In the genomic region with DNA sequence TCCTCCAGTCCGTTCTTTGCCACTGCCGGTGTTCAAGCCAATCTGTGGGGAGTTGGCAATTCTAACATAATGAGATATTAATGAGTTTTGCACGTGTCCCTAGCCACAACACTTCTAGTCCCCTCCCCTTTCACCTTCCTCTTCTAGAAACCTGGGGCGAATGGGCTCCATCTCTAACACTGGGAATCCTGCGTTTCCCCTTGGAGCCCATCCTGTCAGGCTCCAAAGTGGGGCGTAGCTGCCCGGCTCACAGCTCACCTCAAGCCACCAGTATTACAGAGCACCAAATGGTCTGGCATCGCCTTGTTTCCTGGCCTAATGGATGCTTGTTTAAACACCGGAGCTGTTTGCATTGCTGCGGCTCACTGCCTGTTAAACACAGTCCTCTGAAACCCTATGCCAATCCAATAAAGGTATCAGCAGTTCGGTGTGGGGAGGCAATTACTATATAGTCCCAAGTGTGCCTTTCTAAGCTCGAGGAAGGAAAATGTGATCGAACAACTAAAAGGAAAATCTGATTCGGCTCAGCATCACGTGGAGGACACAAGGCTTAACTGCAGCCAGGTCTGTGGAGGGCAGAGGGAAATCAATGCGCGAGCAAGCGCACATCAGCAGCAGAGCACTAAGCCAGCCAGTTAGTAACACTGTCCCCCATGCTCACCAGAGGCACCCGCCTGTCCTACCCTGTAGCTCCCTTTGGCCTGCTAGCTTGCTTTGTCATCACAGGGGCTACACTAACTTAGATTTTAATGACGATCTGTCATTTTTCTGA, we compare ENCODE assay signal across 7 mouse cellular contexts.
DNase-seq lines count a peak whose midpoint lies in the region; ATAC-seq and TF ChIP-seq lines count a peak whose summit lies in the region.

No protein-coding gene starts in this region.

- H3K36me3 ChIP-seq in lung, embryonic 16.5 days (ENCODE audit: control insufficient read depth, insufficient read depth, low read length), result no peaks in the 10 kb centered on the region
- no peaks in the 10 kb centered on the region for H3K36me3 ChIP-seq in forebrain, embryonic 16.5 days (ENCODE audit: control insufficient read depth, insufficient read depth)
- H3K36me3 ChIP-seq in liver, embryonic 14.5 days (replicated peaks; ENCODE audit: control insufficient read depth, insufficient read depth, low read depth), result no peaks in the 10 kb centered on the region

- peak overlapping the region; percentile 47 for H3K4me2 ChIP-seq in lung, embryonic 16.5 days (ENCODE audit: low read depth, low read length)
- peak overlapping the region; percentile 45 for H3K4me2 ChIP-seq in forebrain, embryonic 16.5 days (ENCODE audit: low read length)
- H3K4me2 ChIP-seq in liver, embryonic 14.5 days (ENCODE audit: low read depth), result peak overlapping the region; percentile 41

- H3K9ac ChIP-seq in lung, embryonic 16.5 days (ENCODE audit: low read length), result peak overlapping the region; percentile 33; the same call in 1 of the 2 replicates
- peak overlapping the region; percentile 52 for H3K9ac ChIP-seq in forebrain, embryonic 16.5 days (replicated peaks; ENCODE audit: low read depth, low read length)
- H3K9ac ChIP-seq in liver, embryonic 14.5 days (replicated peaks), result no peak overlapping the region

- H3K9me3 ChIP-seq in lung, embryonic 16.5 days (ENCODE audit: control insufficient read depth, low read length), result no peaks in the 10 kb centered on the region
- no peaks in the 10 kb centered on the region for H3K9me3 ChIP-seq in forebrain, embryonic 16.5 days (ENCODE audit: control insufficient read depth, low read length)
- no peaks in the 10 kb centered on the region for H3K9me3 ChIP-seq in liver, embryonic 14.5 days (ENCODE audit: control insufficient read depth, low read length)

- no peak for DNase-seq in lung, postnatal 4 days
- DNase-seq in liver, embryonic 14.5 days (ENCODE audit: low read depth in 3 of 3, low spot score in 3 of 3), result no peak
- no peak for DNase-seq in yolk sac, embryonic 10.5 days (ENCODE audit: low spot score)
- DNase-seq in layer of hippocampus, postnatal 10 days (ENCODE audit: low spot score in 2 of 2), result no peak
- DNase-seq in adrenal gland, postnatal 14 days, result no peak

- H3K4me1 ChIP-seq in lung, embryonic 16.5 days (replicated peaks; ENCODE audit: control insufficient read depth, insufficient read depth, low read length), result peaks cover 28% of the 10 kb centered on the region
- peaks cover 29% of the 10 kb centered on the region for H3K4me1 ChIP-seq in forebrain, embryonic 16.5 days (replicated peaks; ENCODE audit: control insufficient read depth, insufficient read depth, low read length)
- peaks cover 0 to 8% of the 10 kb centered on the region in 2 experiments; a peak in 1 of 4 replicates for H3K4me1 ChIP-seq in liver, embryonic 14.5 days (replicated peaks; ENCODE audit: control insufficient read depth in 2 of 2, insufficient read depth in 2 of 2, low read length in 1 of 2)

- TF ChIP-seq CTCF in liver, embryonic 14.5 days (IDR thresholded peaks at IDR 0.05; ENCODE audit: low read depth), result no peak

- no peak overlapping the region for H3K4me3 ChIP-seq in lung, embryonic 16.5 days (ENCODE audit: low read length)
- H3K4me3 ChIP-seq in forebrain, embryonic 16.5 days (replicated peaks; ENCODE audit: low read length), result no peak overlapping the region
- 0 out of 4 replicates have a peak overlapping the region, but pooled peaks of 1 of the 2 experiments have one; percentile 8 for H3K4me3 ChIP-seq in liver, embryonic 14.5 days (ENCODE audit: insufficient read depth in 1 of 2, low read depth in 2 of 2, low read length in 2 of 2)

- peak overlapping the region; percentile 4; the same call in 1 of the 2 replicates for H3K27ac ChIP-seq in lung, embryonic 16.5 days (ENCODE audit: low read length)
- peak overlapping the region; percentile 91 for H3K27ac ChIP-seq in forebrain, embryonic 16.5 days (ENCODE audit: low read length)
- H3K27ac ChIP-seq in liver, embryonic 14.5 days, result no peak overlapping the region

- 22% methylated on average over 20 of the region's 20 CpGs for WGBS in lung, embryonic 16.5 days
- 9% methylated on average over 20 of the region's 20 CpGs for WGBS in forebrain, embryonic 16.5 days
- 26% methylated on average over 20 of the region's 20 CpGs for WGBS in liver, embryonic 14.5 days (ENCODE audit: insufficient replicate concordance)

- peak; percentile 42; the same call in 1 of the 2 replicates for ATAC-seq in lung, embryonic 16.5 days (ENCODE audit: low read depth)
- peak; percentile 56 for ATAC-seq in forebrain, embryonic 16.5 days
- ATAC-seq in liver, embryonic 14.5 days (ENCODE audit: insufficient read depth), result 0 out of 2 replicates have a peak, but pooled peaks have one; percentile 39

- TF ChIP-seq EP300 in liver, embryonic 14.5 days (IDR thresholded peaks at IDR 0.05; ENCODE audit: low read depth), result no peak

- H3K27me3 ChIP-seq in lung, embryonic 16.5 days (ENCODE audit: control insufficient read depth, insufficient read depth, low read depth, low read length), result no peaks in the 10 kb centered on the region
- H3K27me3 ChIP-seq in forebrain, embryonic 16.5 days (replicated peaks; ENCODE audit: control insufficient read depth, insufficient read depth, low read length), result no peaks in the 10 kb centered on the region
- no peaks in the 10 kb centered on the region for H3K27me3 ChIP-seq in liver, embryonic 14.5 days (ENCODE audit: control insufficient read depth, insufficient read depth, low read length)
